In the genomic region with DNA sequence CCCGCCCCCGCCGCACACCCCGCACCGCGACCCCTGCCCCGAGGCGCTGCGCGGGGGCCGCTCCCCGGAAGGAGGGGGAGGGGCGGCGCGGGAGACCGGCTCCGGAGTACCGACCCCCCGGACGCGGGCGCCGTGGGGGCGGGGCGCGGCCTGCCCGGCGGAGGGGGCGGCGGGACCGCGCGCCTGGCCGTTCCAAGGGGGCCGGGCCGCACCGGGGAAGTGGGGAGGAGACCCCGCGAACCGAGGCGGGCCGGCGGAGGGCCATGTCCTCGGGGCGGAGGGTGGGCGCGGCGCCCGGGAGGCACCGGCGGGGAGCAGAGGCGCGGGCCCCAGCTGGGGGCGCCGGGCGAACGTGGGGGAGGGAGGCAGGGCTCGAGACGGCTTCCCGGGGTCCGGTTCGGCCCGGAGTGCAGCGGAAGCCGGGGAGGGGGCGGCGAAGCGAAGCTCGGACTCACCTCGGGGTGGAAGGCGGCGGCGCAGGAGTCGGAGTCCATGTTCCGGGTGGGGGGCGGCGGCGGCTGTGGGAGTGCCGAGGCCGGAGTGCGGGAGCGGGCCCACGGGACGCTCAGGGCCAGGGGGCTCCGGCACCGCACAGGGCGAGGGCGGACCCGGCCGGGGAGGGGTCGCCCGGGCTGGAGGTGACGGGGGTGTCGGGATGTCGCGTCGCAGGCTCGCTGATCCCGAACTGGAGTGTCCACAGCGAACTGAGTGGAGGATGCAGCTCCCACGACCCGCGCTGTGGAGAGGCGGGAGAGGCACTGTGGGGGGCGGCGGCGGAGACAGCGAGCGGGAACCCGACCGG, we compare ENCODE assay signal across 8 mouse cellular contexts. TPM values are rescaled to one million over a fixed set of nuclear protein-coding genes. Genes with fewer than 3 reads are reported as not detected.
DNase-seq lines count a peak whose midpoint lies in the region; ATAC-seq and TF ChIP-seq lines count a peak whose summit lies in the region.

No protein-coding gene starts in this region.

- WGBS in kidney, adult 2 months = 1% methylated on average over 107 of the region's 111 CpGs
- WGBS in intestine, postnatal 0 days = under 1% methylated on average over 97 of the region's 111 CpGs
- 1% methylated on average over 75 of the region's 111 CpGs for WGBS in midbrain, embryonic 15.5 days

- no peaks in the 10 kb centered on the region for H3K9me3 ChIP-seq in ES-E14 (ENCODE audit: control insufficient read depth, insufficient read depth, low read depth, low read length)
- H3K9me3 ChIP-seq in intestine, postnatal 0 days (ENCODE audit: control insufficient read depth) = no peaks in the 10 kb centered on the region
- H3K9me3 ChIP-seq in midbrain, embryonic 15.5 days = no peaks in the 10 kb centered on the region

- H3K9ac ChIP-seq in ES-E14 (ENCODE audit: insufficient read depth, low read depth, low read length, poor library complexity, severe bottlenecking) = peak overlapping the region; percentile 97
- H3K9ac ChIP-seq in intestine, postnatal 0 days (ENCODE audit: low read depth, low read length) = peak overlapping the region; percentile 89
- peak overlapping the region; percentile 78 for H3K9ac ChIP-seq in midbrain, embryonic 15.5 days

- peaks cover 8% of the 10 kb centered on the region; the same call in 1 of the 2 replicates for H3K4me1 ChIP-seq in kidney, adult 2 months (ENCODE audit: control insufficient read depth, insufficient read depth, low read length)
- peaks cover 0 to 19% of the 10 kb centered on the region in 2 experiments; a peak in 2 of 4 replicates for H3K4me1 ChIP-seq in ES-E14 (ENCODE audit: control insufficient read depth in 2 of 2, insufficient read depth in 2 of 2, low read length in 2 of 2, poor library complexity in 1 of 2)
- peaks cover 5% of the 10 kb centered on the region; the same call in 1 of the 2 replicates for H3K4me1 ChIP-seq in embryonic fibroblast, embryonic 13.5 days (ENCODE audit: control insufficient read depth, insufficient read depth, low read length)
- H3K4me1 ChIP-seq in intestine, postnatal 0 days (replicated peaks; ENCODE audit: control insufficient read depth, insufficient read depth, low read length) = no peaks in the 10 kb centered on the region
- H3K4me1 ChIP-seq in midbrain, embryonic 15.5 days = peaks cover 22% of the 10 kb centered on the region

- no peaks in the 10 kb centered on the region; the same call in 1 of the 2 replicates for H3K27me3 ChIP-seq in kidney, adult 2 months (replicated peaks; ENCODE audit: control insufficient read depth, insufficient read depth, low read length)
- H3K27me3 ChIP-seq in intestine, postnatal 0 days (replicated peaks; ENCODE audit: control insufficient read depth, insufficient read depth, low read length) = no peaks in the 10 kb centered on the region
- H3K27me3 ChIP-seq in midbrain, embryonic 15.5 days (replicated peaks) = no peaks in the 10 kb centered on the region

- no peak for TF ChIP-seq CTCF in kidney, adult 2 months (conservative IDR thresholded peaks at IDR 0.05; ENCODE audit: insufficient read depth, insufficient read length, low read depth, low read length)
- no peak for TF ChIP-seq CTCF in embryonic fibroblast, embryonic 13.5 days (IDR thresholded peaks at IDR 0.05; ENCODE audit: borderline replicate concordance, insufficient read depth, low read length)
- no peak for TF ChIP-seq CTCF in intestine, postnatal 0 days (IDR thresholded peaks at IDR 0.05; ENCODE audit: low read depth)

- no peaks in the 10 kb centered on the region for H3K36me3 ChIP-seq in kidney, adult 2 months (ENCODE audit: control insufficient read depth, insufficient read depth, low read length)
- peaks cover 27% of the 10 kb centered on the region for H3K36me3 ChIP-seq in ES-E14 (ENCODE audit: control insufficient read depth, insufficient read depth, low read length, poor library complexity, severe bottlenecking)
- H3K36me3 ChIP-seq in intestine, postnatal 0 days (ENCODE audit: control insufficient read depth, insufficient read depth) = peaks cover 19% of the 10 kb centered on the region
- peaks cover 12% of the 10 kb centered on the region; the same call in 1 of the 2 replicates for H3K36me3 ChIP-seq in midbrain, embryonic 15.5 days (replicated peaks)

- peak; percentile 20; the same call in 1 of the 2 replicates for ATAC-seq in intestine, postnatal 0 days
- ATAC-seq in midbrain, embryonic 15.5 days (replicated peaks) = peak; percentile 78

- H3K27ac ChIP-seq in kidney, adult 2 months (ENCODE audit: insufficient read depth, low read depth, low read length) = peak overlapping the region; percentile 65
- H3K27ac ChIP-seq in ES-E14 (ENCODE audit: insufficient read depth, low read depth, low read length, poor library complexity, severe bottlenecking) = peak overlapping the region; percentile 71
- peak overlapping the region; percentile 79 for H3K27ac ChIP-seq in embryonic fibroblast, embryonic 13.5 days (ENCODE audit: insufficient read depth, low read length)
- H3K27ac ChIP-seq in intestine, postnatal 0 days (ENCODE audit: low read depth, low read length) = peak overlapping the region; percentile 91
- peak overlapping the region; percentile 72 for H3K27ac ChIP-seq in midbrain, embryonic 15.5 days

- DNase-seq in kidney, adult 2 months = no peak
- DNase-seq in kidney, adult 11 months = no peak
- no peak for DNase-seq in ES-E14 (ENCODE audit: low read depth, low spot score)
- DNase-seq in frontal cortex, adult 2 months (ENCODE audit: extremely low spot score in 1 of 2, low spot score in 1 of 2) = no peak
- DNase-seq in layer of hippocampus, adult 9-10 months (ENCODE audit: low spot score) = no peak

- no peak for TF ChIP-seq POLR2A in kidney, adult 2 months (IDR thresholded peaks at IDR 0.05; ENCODE audit: low read depth, low read length)
- peak; percentile 77 for TF ChIP-seq POLR2A in embryonic fibroblast, embryonic 13.5 days (IDR thresholded peaks at IDR 0.05; ENCODE audit: low read depth, low read length)

- H3K4me2 ChIP-seq in intestine, postnatal 0 days (replicated peaks; ENCODE audit: low read depth) = peak overlapping the region; percentile 93
- peak overlapping the region; percentile 95 for H3K4me2 ChIP-seq in midbrain, embryonic 15.5 days

- peak overlapping the region; percentile 93 for H3K4me3 ChIP-seq in kidney, adult 2 months (ENCODE audit: insufficient read depth, low read depth, low read length)
- H3K4me3 ChIP-seq in ES-E14 (ENCODE audit: insufficient read depth in 1 of 2, low read depth in 1 of 2, low read length in 2 of 2, poor library complexity in 1 of 2, severe bottlenecking in 1 of 2) = peak overlapping the region; percentile 99 to 100
- peak overlapping the region; percentile 86 for H3K4me3 ChIP-seq in embryonic fibroblast, embryonic 13.5 days (ENCODE audit: insufficient read depth, low read length)
- peak overlapping the region; percentile 97 for H3K4me3 ChIP-seq in intestine, postnatal 0 days (ENCODE audit: low read depth, low read length)
- peak overlapping the region; percentile 97 for H3K4me3 ChIP-seq in midbrain, embryonic 15.5 days

- in situ Hi-C loops in ES-E14 (cut with MboI; ENCODE audit: low sequenced_read_pairs in 2 of 2, unreplicated experiment in 2 of 2) = no loop called here

TF ChIP-seq in ES-E14, 5 proteins besides CTCF, POLR2A, EP300 and RAD21:
- TF ChIP-seq ZC3H11A (IDR thresholded peaks at IDR 0.05; ENCODE audit: borderline replicate concordance, low read depth, low read length) = no peak
- no peak for TF ChIP-seq CHD2 (IDR thresholded peaks at IDR 0.05; ENCODE audit: low read depth, low read length)

RNA-seq across cellular contexts. Expression of gene Phf13, which starts 0.5 kb away (rescaled TPM):
- polyA plus RNA-seq in kidney, adult 2 months (2012; rRNA removed) = 4.9 and 5.5 TPM in 2 replicates
- total RNA-seq in ES-E14 (2012; rRNA removed) = 22.2 and 29.2 TPM in 2 replicates
- 21.0 and 23.2 TPM in 2 replicates for polyA plus RNA-seq in embryonic fibroblast, embryonic 13.5 days (2011; ENCODE audit: insufficient read length, low read depth, missing spikeins)
- polyA plus RNA-seq in intestine, postnatal 0 days (2015; fragmentation: Nextera tagmentation; extraction: Ambion mirVana) = 10.6 and 11.0 TPM in 2 replicates
- polyA plus RNA-seq in midbrain, embryonic 15.5 days (2015; fragmentation: Nextera tagmentation; extraction: Ambion mirVana) = 22.5 and 22.7 TPM in 2 replicates
- 9.1 and 9.3 TPM in 2 replicates for polyA plus RNA-seq in frontal cortex, adult 2 months (2012; rRNA removed)

RNA-seq across cellular contexts. Expression of gene Thap3, which starts 6.8 kb away (rescaled TPM):
- 30.6 and 33.7 TPM in 2 replicates for polyA plus RNA-seq in kidney, adult 2 months (2012; rRNA removed)
- 7.6 and 12.5 TPM in 2 replicates for total RNA-seq in ES-E14 (2012; rRNA removed)
- polyA plus RNA-seq in embryonic fibroblast, embryonic 13.5 days (2011; ENCODE audit: insufficient read length, low read depth, missing spikeins) = 7.4 and 10.8 TPM in 2 replicates
- polyA plus RNA-seq in intestine, postnatal 0 days (2015; fragmentation: Nextera tagmentation; extraction: Ambion mirVana) = 15.4 and 16.6 TPM in 2 replicates
- polyA plus RNA-seq in midbrain, embryonic 15.5 days (2015; fragmentation: Nextera tagmentation; extraction: Ambion mirVana) = 38.3 and 39.5 TPM in 2 replicates
- 29.8 and 39.4 TPM in 2 replicates for polyA plus RNA-seq in frontal cortex, adult 2 months (2012; rRNA removed)

RNA-seq across cellular contexts. Expression of gene Klhl21, which starts 13.0 kb away (rescaled TPM):
- 23.0 and 26.7 TPM in 2 replicates for polyA plus RNA-seq in kidney, adult 2 months (2012; rRNA removed)
- total RNA-seq in ES-E14 (2012; rRNA removed) = 19.7 and 21.0 TPM in 2 replicates
- polyA plus RNA-seq in embryonic fibroblast, embryonic 13.5 days (2011; ENCODE audit: insufficient read length, low read depth, missing spikeins) = 10.7 and 13.0 TPM in 2 replicates
- polyA plus RNA-seq in intestine, postnatal 0 days (2015; fragmentation: Nextera tagmentation; extraction: Ambion mirVana) = 5.3 and 5.8 TPM in 2 replicates
- polyA plus RNA-seq in midbrain, embryonic 15.5 days (2015; fragmentation: Nextera tagmentation; extraction: Ambion mirVana) = 3.6 and 4.0 TPM in 2 replicates
- polyA plus RNA-seq in frontal cortex, adult 2 months (2012; rRNA removed) = 11.2 and 12.1 TPM in 2 replicates

RNA-seq across cellular contexts. Expression of gene Zbtb48, which starts 31.9 kb away (rescaled TPM):
- 11.0 and 13.8 TPM in 2 replicates for polyA plus RNA-seq in kidney, adult 2 months (2012; rRNA removed)
- total RNA-seq in ES-E14 (2012; rRNA removed) = 18.7 and 31.7 TPM in 2 replicates
- polyA plus RNA-seq in embryonic fibroblast, embryonic 13.5 days (2011; ENCODE audit: insufficient read length, low read depth, missing spikeins) = 5.7 and 7.5 TPM in 2 replicates
- polyA plus RNA-seq in intestine, postnatal 0 days (2015; fragmentation: Nextera tagmentation; extraction: Ambion mirVana) = 6.7 and 7.6 TPM in 2 replicates
- polyA plus RNA-seq in midbrain, embryonic 15.5 days (2015; fragmentation: Nextera tagmentation; extraction: Ambion mirVana) = 22.1 and 23.9 TPM in 2 replicates
- polyA plus RNA-seq in frontal cortex, adult 2 months (2012; rRNA removed) = 17.6 and 19.1 TPM in 2 replicates

RNA-seq across cellular contexts. Expression of gene Tas1r1, which starts 42.8 kb away (rescaled TPM):
- 0.12 and 0.22 TPM in 2 replicates for polyA plus RNA-seq in kidney, adult 2 months (2012; rRNA removed)
- 1.9 and 3.0 TPM in 2 replicates for total RNA-seq in ES-E14 (2012; rRNA removed)
- polyA plus RNA-seq in embryonic fibroblast, embryonic 13.5 days (2011; ENCODE audit: insufficient read length, low read depth, missing spikeins) = not detected in 2 replicates
- polyA plus RNA-seq in intestine, postnatal 0 days (2015; fragmentation: Nextera tagmentation; extraction: Ambion mirVana) = 0.08 TPM in 1 of 2 replicates, not detected in the other
- polyA plus RNA-seq in midbrain, embryonic 15.5 days (2015; fragmentation: Nextera tagmentation; extraction: Ambion mirVana) = 1.5 and 1.6 TPM in 2 replicates
- 0.13 and 0.20 TPM in 2 replicates for polyA plus RNA-seq in frontal cortex, adult 2 months (2012; rRNA removed)
